Mouse (Mus musculus) midbrain, embryonic 11.5 days (tissue): Measurements from ENCODE around the gene Crp. TPM values are rescaled to one million over a fixed set of nuclear protein-coding genes. Genes with fewer than 3 reads are reported as not detected.

Source experiments
- ATAC-seq: fragments of 200-750 bp; cut with Nextera tagmentation; 2 replicates; pipeline ENCODE4 v1.8.0; 2017; ENCODE audit warnings: moderate TSS enrichment, moderate library complexity; ENCODE audit not compliant: low FRiP score
- DNase-seq: peaks from one replicate; pipeline ENCODE4 v3.0.0; 2015; ENCODE audit warnings: low spot score; ENCODE audit errors: missing footprints
- H3K27ac ChIP-seq: fragments of 300-500 bp; sonication (generic); 2 replicates; pipeline ENCODE4 v1.5.1; 2014; ENCODE audit warnings: low read depth, low read length
- H3K27me3 ChIP-seq: fragments of 300-500 bp; sonication (generic); 2 replicates; pipeline ENCODE4 v1.6.1; 2014; ENCODE audit warnings: mild to moderate bottlenecking, low read length, moderate library complexity, mixed read lengths; ENCODE audit not compliant: control insufficient read depth, insufficient read depth
- H3K36me3 ChIP-seq: fragments of 300-500 bp; sonication (generic); 2 replicates; pipeline ENCODE4 v1.6.1; 2014; ENCODE audit warnings: mild to moderate bottlenecking, low read length, moderate library complexity, mixed read lengths; ENCODE audit not compliant: control insufficient read depth, insufficient read depth
- H3K4me1 ChIP-seq: fragments of 300-500 bp; sonication (generic); 2 replicates; pipeline ENCODE4 v1.6.1; 2014; ENCODE audit warnings: low read length; ENCODE audit not compliant: control insufficient read depth, insufficient read depth
- H3K4me2 ChIP-seq: fragments of 300-500 bp; sonication (generic); 2 replicates; pipeline ENCODE4 v1.6.1; 2014; ENCODE audit warnings: mild to moderate bottlenecking, moderate library complexity
- H3K4me3 ChIP-seq: fragments of 300-500 bp; sonication (generic); 2 replicates; pipeline ENCODE4 v1.5.1; 2014; ENCODE audit warnings: low read depth, low read length
- H3K9ac ChIP-seq: fragments of 300-500 bp; sonication (generic); 2 replicates; pipeline ENCODE4 v1.6.1; 2014; ENCODE audit warnings: low read length
- H3K9me3 ChIP-seq: fragments of 300-500 bp; sonication (generic); 2 replicates; pipeline ENCODE4 v1.6.1; 2016; ENCODE audit warnings: low read length; ENCODE audit not compliant: control insufficient read depth
- WGBS: fragments of 180-500 bp; shearing (Covaris S2); extraction: QIAGEN DNeasy Blood & Tissue Kit; methylation state at CpG from one replicate; pipeline ENCODE4 v1.1.7; 2014; 5-methylcytosine and 5-hydroxymethylcytosine counted together
- polyA plus RNA-seq: library from polyadenylated mRNA; unstranded; fragments of >200 nt; fragmentation: Nextera tagmentation; extraction: Ambion mirVana; gene quantifications from 2 replicates; pipeline ENCODE4 v1.2.1, GENCODE M21; 2014

Crp gene
- polyA plus RNA-seq, 1 experiment from 2014 or later: not detected

DNA sequence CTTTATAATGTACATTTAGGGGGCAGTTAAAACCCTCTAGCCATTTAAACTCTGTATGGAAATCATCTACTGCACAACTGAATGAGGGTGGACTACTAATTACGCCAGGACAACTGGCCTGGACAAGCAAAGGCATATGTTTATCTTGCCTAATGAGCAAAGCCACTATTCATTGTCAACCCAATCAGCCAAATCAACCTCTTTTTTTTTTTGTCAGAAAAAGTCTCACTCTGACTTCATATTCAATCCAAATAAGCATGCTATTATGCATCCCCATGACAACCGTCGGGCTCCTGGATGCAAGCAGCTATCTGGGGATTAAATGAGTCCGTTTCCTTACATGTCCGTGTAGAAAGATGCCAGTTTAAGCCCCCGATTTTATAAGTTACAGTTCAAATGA, 30.3 kb upstream of the Crp start:
- DNase-seq: peak; percentile 73
- Histone ChIP-seq H3K4me1 (peaks cover 5% of the 10 kb centered on the region; the same call in 1 of the 2 replicates), H3K36me3 (no peaks in the 10 kb centered on the region), H3K4me2 (no peak overlapping the region), H3K4me3 (no peak overlapping the region), H3K27ac (no peak overlapping the region), H3K9ac (no peak overlapping the region), H3K27me3 (no peaks in the 10 kb centered on the region), H3K9me3 (no peaks in the 10 kb centered on the region)
- WGBS: 33% methylated on average over 6 of the region's 6 CpGs
- ATAC-seq: peak; percentile 71; the same call in 1 of the 2 replicates

- ATAC-seq (no peak), DNase-seq (peak; percentile 45)
- Histone ChIP-seq H3K4me1 (peaks cover 5% of the 10 kb centered on the region; the same call in 1 of the 2 replicates), H3K36me3 (no peaks in the 10 kb centered on the region), H3K9ac (no peak overlapping the region), H3K4me2 (no peak overlapping the region), H3K9me3 (no peaks in the 10 kb centered on the region), H3K27me3 (no peaks in the 10 kb centered on the region), H3K27ac (no peak overlapping the region), H3K4me3 (no peak overlapping the region)
- WGBS: 86% methylated on average over 1 of the region's 1 CpGs
These were observed 27.1 kb upstream of the Crp start for GRCm38 (mm10) chr1:172670716-172671115.

GRCm38 (mm10) chr1:172680742-172681141, 17.1 kb upstream of the Crp start:
- H3K36me3 ChIP-seq: no peaks in the 10 kb centered on the region

DNA sequence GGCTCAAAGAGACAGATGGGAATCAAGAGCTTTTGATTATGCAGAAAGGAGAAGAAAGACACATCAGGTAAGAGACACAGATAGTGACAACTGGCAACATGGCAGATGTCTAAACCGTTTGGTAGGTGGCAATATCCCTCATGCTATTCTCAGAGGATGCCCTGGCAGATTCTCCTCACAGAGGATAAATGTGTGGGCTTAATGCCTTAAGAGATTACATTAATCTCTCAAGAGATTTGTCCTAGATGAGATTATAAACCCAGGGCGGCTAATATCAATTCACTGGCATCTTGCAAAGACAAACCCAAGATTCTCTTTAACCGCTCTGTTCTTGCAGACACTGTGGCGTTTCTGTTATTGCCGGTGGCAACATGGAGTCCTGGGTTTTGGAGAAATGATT, 14.3 kb upstream of the Crp start:
- Histone ChIP-seq H3K27me3 (no peaks in the 10 kb centered on the region), H3K9ac (no peak overlapping the region), H3K27ac (no peak overlapping the region), H3K36me3 (no peaks in the 10 kb centered on the region), H3K4me3 (no peak overlapping the region), H3K9me3 (no peaks in the 10 kb centered on the region), H3K4me1 (no peaks in the 10 kb centered on the region), H3K4me2 (no peak overlapping the region)
- 69% methylated on average over 5 of the region's 5 CpGs for WGBS
- DNase-seq (no peak), ATAC-seq (no peak)

More at GRCm38 (mm10) chr1:172680742-172681141, 17.1 kb upstream of the Crp start:
- 90% methylated on average over 4 of the region's 4 CpGs for WGBS
- Histone ChIP-seq H3K27me3 (no peaks in the 10 kb centered on the region), H3K4me1 (no peaks in the 10 kb centered on the region), H3K27ac (no peak overlapping the region), H3K4me2 (no peak overlapping the region), H3K9ac (no peak overlapping the region), H3K4me3 (no peak overlapping the region), H3K9me3 (no peaks in the 10 kb centered on the region)
- DNase-seq (no peak), ATAC-seq (no peak)

DNA sequence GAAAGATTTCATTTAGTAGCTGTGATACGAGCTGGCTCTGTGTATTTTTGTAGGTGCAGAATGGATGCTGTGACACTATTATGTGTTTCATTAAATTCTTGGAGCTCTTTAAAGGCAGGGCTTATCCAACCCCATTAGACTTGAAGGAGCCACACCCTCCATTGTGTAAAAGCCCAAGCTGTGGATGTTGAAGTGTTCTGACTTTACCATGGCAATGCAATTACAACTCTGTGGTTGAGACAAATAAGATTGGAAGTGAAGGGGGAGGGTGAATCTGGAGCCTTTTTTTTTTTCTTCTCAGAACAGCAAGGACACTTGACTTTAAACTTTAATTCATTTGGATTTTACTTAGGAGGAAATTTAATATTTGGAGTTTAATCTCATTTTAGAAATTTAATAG, 13.9 kb upstream of the Crp start:
- DNase-seq (no peak), ATAC-seq (no peak)
- H3K4me2 ChIP-seq: no peak overlapping the region
- H3K9ac ChIP-seq: no peak overlapping the region
- H3K27ac ChIP-seq: no peak overlapping the region
- H3K4me3 ChIP-seq: no peak overlapping the region
- no peaks in the 10 kb centered on the region for H3K27me3 ChIP-seq
- H3K4me1 ChIP-seq: no peaks in the 10 kb centered on the region
- H3K9me3 ChIP-seq: no peaks in the 10 kb centered on the region
- WGBS: 55% methylated on average over 1 of the region's 1 CpGs
- H3K36me3 ChIP-seq: no peaks in the 10 kb centered on the region

DNA sequence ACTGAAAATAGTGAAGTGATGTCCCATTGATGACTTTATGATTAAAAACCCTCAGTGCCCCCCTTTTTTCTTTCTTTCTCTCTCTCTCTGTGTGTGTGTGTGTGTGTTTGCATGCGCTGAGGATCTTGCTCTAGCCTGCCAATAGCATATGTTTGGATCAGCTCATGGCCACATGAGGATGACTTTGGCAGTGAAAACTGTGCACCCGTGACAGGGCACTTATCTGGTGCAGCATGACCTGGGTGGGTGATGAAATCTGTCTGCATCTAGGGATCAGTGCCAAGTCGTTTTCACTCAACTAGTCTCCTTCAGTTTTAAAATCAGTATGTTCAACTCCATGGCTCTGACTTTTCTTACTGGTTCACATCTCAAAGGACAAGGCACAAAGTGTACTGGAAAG, 12.7 kb upstream of the Crp start:
- Histone ChIP-seq H3K9ac (no peak overlapping the region), H3K4me2 (no peak overlapping the region), H3K4me1 (no peaks in the 10 kb centered on the region), H3K9me3 (no peaks in the 10 kb centered on the region), H3K36me3 (no peaks in the 10 kb centered on the region), H3K27ac (no peak overlapping the region), H3K27me3 (no peaks in the 10 kb centered on the region), H3K4me3 (no peak overlapping the region)
- no peak for ATAC-seq
- 80% methylated on average over 3 of the region's 3 CpGs for WGBS
- DNase-seq: no peak

GRCm38 (mm10) chr1:172697422-172697821, 433 bp upstream of the Crp start:
- Histone ChIP-seq H3K9me3 (no peaks in the 10 kb centered on the region), H3K4me2 (no peak overlapping the region), H3K4me1 (no peaks in the 10 kb centered on the region), H3K27me3 (no peaks in the 10 kb centered on the region), H3K27ac (no peak overlapping the region), H3K9ac (no peak overlapping the region), H3K36me3 (no peaks in the 10 kb centered on the region), H3K4me3 (no peak overlapping the region)
- DNase-seq: no peak
- ATAC-seq: no peak

DNA sequence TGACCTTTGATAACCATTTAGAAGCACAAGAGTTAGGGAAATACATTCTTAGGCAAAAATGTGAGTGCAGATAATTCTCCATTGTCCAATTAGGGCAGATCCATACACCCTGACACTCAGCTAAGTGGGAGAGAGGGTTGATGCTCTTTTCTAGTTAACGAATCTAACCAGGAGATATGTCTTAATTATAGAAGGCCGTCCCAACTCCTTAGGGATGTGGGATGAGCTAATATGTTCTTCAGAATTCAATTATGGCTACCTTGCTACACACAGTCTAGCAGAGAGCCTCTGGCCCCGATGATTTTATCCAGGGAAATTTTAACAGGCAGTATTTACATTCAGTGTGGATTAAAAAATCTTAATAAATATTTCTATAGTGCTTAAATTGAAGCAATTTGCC, 3.0 kb downstream of the Crp start:
- DNase-seq: no peak
- no peaks in the 10 kb centered on the region for H3K36me3 ChIP-seq
- WGBS: 90% methylated on average over 3 of the region's 3 CpGs

DNA sequence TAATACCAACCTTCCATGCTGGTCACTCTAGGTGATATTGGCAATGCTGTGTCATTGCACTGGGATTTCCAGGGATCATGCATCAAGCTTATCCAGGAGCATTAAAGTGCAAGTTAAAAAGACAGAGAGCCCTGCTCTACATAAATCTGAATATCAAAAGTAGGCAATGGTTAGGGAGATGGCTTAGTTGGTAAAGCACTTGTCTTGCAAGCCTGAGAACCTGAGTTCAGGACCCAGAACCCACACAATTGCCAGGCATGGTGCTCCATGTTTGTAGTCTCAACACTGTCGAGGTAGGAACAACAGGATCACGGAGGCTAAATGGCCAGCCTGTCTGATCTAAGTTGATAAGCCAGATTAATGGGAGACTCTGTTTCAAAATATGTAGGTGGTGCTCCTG, 3.5 kb downstream of the Crp start:
- Histone ChIP-seq H3K27ac (no peak overlapping the region), H3K9me3 (no peaks in the 10 kb centered on the region), H3K9ac (no peak overlapping the region), H3K4me1 (no peaks in the 10 kb centered on the region), H3K36me3 (no peaks in the 10 kb centered on the region), H3K4me3 (no peak overlapping the region), H3K4me2 (no peak overlapping the region), H3K27me3 (no peaks in the 10 kb centered on the region)
- 96% methylated on average over 2 of the region's 2 CpGs for WGBS
- DNase-seq: no peak
- ATAC-seq: no peak

More for the DNA sequence above, 3.0 kb downstream of the Crp start:
- Histone ChIP-seq H3K4me3 (no peak overlapping the region), H3K9ac (no peak overlapping the region), H3K9me3 (no peaks in the 10 kb centered on the region), H3K27ac (no peak overlapping the region), H3K4me1 (no peaks in the 10 kb centered on the region), H3K4me2 (no peak overlapping the region), H3K27me3 (no peaks in the 10 kb centered on the region)
- 0 out of 2 replicates have a peak, but pooled peaks have one; percentile 30 for ATAC-seq

DNA sequence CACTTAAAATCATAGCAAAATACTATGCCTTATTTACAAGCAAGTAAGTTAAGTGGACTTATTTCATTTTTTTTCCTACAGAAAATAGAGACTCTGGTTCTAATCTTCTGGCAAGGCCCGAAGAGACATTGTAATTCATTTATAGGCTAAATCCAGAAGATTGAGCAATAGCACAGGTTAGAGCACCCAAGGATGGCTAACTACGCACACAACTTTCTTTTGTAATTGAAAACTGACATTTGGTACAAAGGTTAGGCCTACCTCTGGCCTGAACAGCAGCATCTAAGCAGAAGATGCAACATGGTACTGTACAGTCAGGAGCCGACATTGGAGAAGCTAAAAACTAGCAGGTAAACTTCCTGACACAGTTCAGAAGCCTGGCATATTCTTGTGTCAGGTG, 4.0 kb downstream of the Crp start:
- no peak overlapping the region for H3K4me3 ChIP-seq
- WGBS: 91% methylated on average over 3 of the region's 3 CpGs
- no peak overlapping the region for H3K27ac ChIP-seq
- ATAC-seq (no peak), DNase-seq (no peak)
- H3K27me3 ChIP-seq: no peaks in the 10 kb centered on the region
- no peak overlapping the region for H3K4me2 ChIP-seq
- H3K9me3 ChIP-seq: no peaks in the 10 kb centered on the region
- no peak overlapping the region for H3K9ac ChIP-seq
- no peaks in the 10 kb centered on the region for H3K4me1 ChIP-seq
- H3K36me3 ChIP-seq: no peaks in the 10 kb centered on the region
